Mouse (Mus musculus): ENCODE data around the gene Dop1b. TPM values are rescaled to one million over a fixed set of nuclear protein-coding genes. Genes with fewer than 3 reads are reported as not detected.
A peak's percentile ranks its signal among the peaks of the same experiment; 100 is the strongest.

Gene Dop1b
- polyA plus RNA-seq, 1 experiment: 16.9 TPM

- TF ChIP-seq POLR2A (IDR thresholded peaks at IDR 0.05; ENCODE audit: insufficient read depth, low read length) (no peak), EP300 (IDR thresholded peaks at IDR 0.05; ENCODE audit: insufficient read depth, low read depth, low read length) (no peak), CTCF (IDR thresholded peaks at IDR 0.05; ENCODE audit: low read depth, low read length) (no peak)
- Histone ChIP-seq H3K27me3 (ENCODE audit: control insufficient read depth, insufficient read depth, low read length, poor library complexity, severe bottlenecking) (no peaks in the 10 kb centered on the region), H3K27ac (ENCODE audit: insufficient read depth, low read length) (no peak overlapping the region), H3K36me3 (ENCODE audit: control insufficient read depth, insufficient read depth, low read length, poor library complexity, severe bottlenecking) (no peaks in the 10 kb centered on the region), H3K4me1 (ENCODE audit: control insufficient read depth, insufficient read depth, low read length) (no peaks in the 10 kb centered on the region), H3K4me3 (ENCODE audit: low read depth, low read length) (no peak overlapping the region), H3K9me3 (replicated peaks; ENCODE audit: control insufficient read depth, insufficient read depth, low read length, poor library complexity, severe bottlenecking) (no peaks in the 10 kb centered on the region), H3K9ac (ENCODE audit: low read depth, poor library complexity, severe bottlenecking) (no peak overlapping the region)
Observed at GRCm38 (mm10) chr16:93707116-93707515, 4.6 kb upstream of the Dop1b start.

- H3K4me3 ChIP-seq (ENCODE audit: low read depth, low read length): no peak overlapping the region
- no peaks in the 10 kb centered on the region for H3K36me3 ChIP-seq (ENCODE audit: control insufficient read depth, insufficient read depth, low read length, poor library complexity, severe bottlenecking)
- no peaks in the 10 kb centered on the region for H3K9me3 ChIP-seq (replicated peaks; ENCODE audit: control insufficient read depth, insufficient read depth, low read length, poor library complexity, severe bottlenecking)
- no peak overlapping the region for H3K27ac ChIP-seq (ENCODE audit: insufficient read depth, low read length)
- TF ChIP-seq EP300 (IDR thresholded peaks at IDR 0.05; ENCODE audit: insufficient read depth, low read depth, low read length) (no peak), POLR2A (IDR thresholded peaks at IDR 0.05; ENCODE audit: insufficient read depth, low read length) (no peak), CTCF (IDR thresholded peaks at IDR 0.05; ENCODE audit: low read depth, low read length) (no peak)
- H3K27me3 ChIP-seq (ENCODE audit: control insufficient read depth, insufficient read depth, low read length, poor library complexity, severe bottlenecking): no peaks in the 10 kb centered on the region
- no peak overlapping the region for H3K9ac ChIP-seq (ENCODE audit: low read depth, poor library complexity, severe bottlenecking)
- no peaks in the 10 kb centered on the region for H3K4me1 ChIP-seq (ENCODE audit: control insufficient read depth, insufficient read depth, low read length)
Observed at GRCm38 (mm10) chr16:93709217-93709616, 2.5 kb upstream of the Dop1b start.

DNA sequence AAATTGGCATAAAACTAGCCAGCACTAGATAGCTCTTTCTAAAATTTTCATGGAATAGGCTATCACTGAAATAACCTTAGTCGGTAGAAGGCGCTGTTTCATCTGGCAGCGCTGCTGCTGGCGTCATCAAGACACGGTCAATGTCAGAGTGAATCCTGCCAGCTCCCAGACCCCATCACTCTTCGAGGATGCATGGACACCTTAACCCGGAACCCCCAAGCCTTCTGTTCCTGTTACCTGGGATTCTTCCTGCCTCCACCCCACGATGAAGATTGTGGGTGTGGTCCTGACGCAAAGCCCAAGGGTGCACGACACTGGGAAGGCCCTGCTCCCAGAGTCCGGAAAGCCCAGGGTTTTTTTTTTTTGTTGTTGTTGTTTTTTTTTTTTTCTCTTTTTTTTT lies 780 bp upstream of the Dop1b start:
- no peak for TF ChIP-seq EP300 (IDR thresholded peaks at IDR 0.05; ENCODE audit: insufficient read depth, low read depth, low read length)
- peak; percentile 79 for TF ChIP-seq CTCF (IDR thresholded peaks at IDR 0.05; ENCODE audit: low read depth, low read length)
- TF ChIP-seq POLR2A (IDR thresholded peaks at IDR 0.05; ENCODE audit: insufficient read depth, low read length): no peak
- Histone ChIP-seq H3K9me3 (replicated peaks; ENCODE audit: control insufficient read depth, insufficient read depth, low read length, poor library complexity, severe bottlenecking) (no peaks in the 10 kb centered on the region), H3K27ac (ENCODE audit: insufficient read depth, low read length) (no peak overlapping the region), H3K27me3 (ENCODE audit: control insufficient read depth, insufficient read depth, low read length, poor library complexity, severe bottlenecking) (no peaks in the 10 kb centered on the region), H3K9ac (ENCODE audit: low read depth, poor library complexity, severe bottlenecking) (no peak overlapping the region), H3K4me3 (ENCODE audit: low read depth, low read length) (peak overlapping the region; percentile 78), H3K4me1 (ENCODE audit: control insufficient read depth, insufficient read depth, low read length) (peaks cover 3% of the 10 kb centered on the region), H3K36me3 (ENCODE audit: control insufficient read depth, insufficient read depth, low read length, poor library complexity, severe bottlenecking) (no peaks in the 10 kb centered on the region)

DNA sequence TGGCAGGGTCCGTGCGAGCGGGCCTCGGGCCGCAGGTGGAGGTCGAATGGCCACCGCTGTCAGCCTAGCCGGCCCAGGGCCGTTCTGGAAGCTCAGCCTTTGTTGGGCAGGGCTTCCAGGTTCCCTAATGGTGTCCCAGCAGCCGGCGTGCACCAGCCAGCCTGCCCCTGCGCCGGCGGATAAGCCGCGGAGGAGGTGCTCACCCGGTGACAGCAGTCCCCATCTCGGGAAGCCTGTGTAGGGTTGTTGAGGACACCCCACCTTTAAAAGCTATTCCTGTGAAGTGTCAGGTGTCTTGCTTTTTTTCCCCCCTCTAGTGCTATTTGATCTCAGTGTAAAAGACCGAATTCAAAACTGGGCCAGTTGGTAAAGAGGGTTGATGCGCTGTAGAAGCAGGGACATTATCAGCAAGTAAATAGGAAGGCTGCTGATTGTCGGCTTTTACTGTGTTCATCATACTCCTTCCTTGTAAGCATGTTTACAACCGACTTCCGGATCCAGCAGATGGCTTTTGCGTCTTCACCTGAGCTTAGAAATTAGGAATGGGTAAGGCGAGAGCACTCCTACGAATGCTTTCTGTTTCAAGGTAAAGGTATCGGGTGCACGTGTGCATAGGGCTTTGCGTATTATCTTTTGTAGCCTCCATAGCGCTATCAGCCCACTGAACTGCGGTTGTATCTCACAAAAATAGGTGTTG lies 633 bp downstream of the Dop1b start:
- H3K4me3 ChIP-seq (ENCODE audit: low read depth, low read length): peak overlapping the region; percentile 74
- H3K4me1 ChIP-seq (ENCODE audit: control insufficient read depth, insufficient read depth, low read length): peaks cover 3% of the 10 kb centered on the region
- TF ChIP-seq POLR2A (IDR thresholded peaks at IDR 0.05; ENCODE audit: insufficient read depth, low read length) (no peak), CTCF (IDR thresholded peaks at IDR 0.05; ENCODE audit: low read depth, low read length) (no peak), EP300 (IDR thresholded peaks at IDR 0.05; ENCODE audit: insufficient read depth, low read depth, low read length) (no peak)
- H3K27me3 ChIP-seq (ENCODE audit: control insufficient read depth, insufficient read depth, low read length, poor library complexity, severe bottlenecking): no peaks in the 10 kb centered on the region
- peak overlapping the region; percentile 82 for H3K9ac ChIP-seq (ENCODE audit: low read depth, poor library complexity, severe bottlenecking)
- no peaks in the 10 kb centered on the region for H3K36me3 ChIP-seq (ENCODE audit: control insufficient read depth, insufficient read depth, low read length, poor library complexity, severe bottlenecking)
- H3K27ac ChIP-seq (ENCODE audit: insufficient read depth, low read length): no peak overlapping the region
- H3K9me3 ChIP-seq (replicated peaks; ENCODE audit: control insufficient read depth, insufficient read depth, low read length, poor library complexity, severe bottlenecking): no peaks in the 10 kb centered on the region

DNA sequence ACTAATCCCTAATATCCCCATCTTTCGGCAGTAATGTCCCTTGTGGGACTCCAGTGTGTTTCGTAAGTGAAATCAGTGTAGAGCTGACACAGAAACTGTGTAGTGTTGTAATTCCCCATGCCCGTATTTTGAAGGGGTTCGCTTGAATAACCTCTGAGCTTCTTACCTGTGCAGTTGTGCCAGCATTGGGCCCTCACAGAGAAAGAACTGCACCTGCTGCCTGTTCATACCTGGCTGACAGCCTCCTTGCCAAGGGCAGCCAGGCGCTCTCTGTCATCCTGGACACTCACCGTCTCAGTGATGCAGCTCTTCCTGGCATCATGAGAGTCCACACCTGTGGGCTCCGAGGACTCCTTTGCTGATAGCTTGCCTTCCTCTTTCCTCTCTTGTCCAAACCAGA lies 1.3 kb downstream of the Dop1b start:
- Histone ChIP-seq H3K9me3 (replicated peaks; ENCODE audit: control insufficient read depth, insufficient read depth, low read length, poor library complexity, severe bottlenecking) (no peaks in the 10 kb centered on the region), H3K9ac (ENCODE audit: low read depth, poor library complexity, severe bottlenecking) (no peak overlapping the region), H3K27ac (ENCODE audit: insufficient read depth, low read length) (no peak overlapping the region), H3K27me3 (ENCODE audit: control insufficient read depth, insufficient read depth, low read length, poor library complexity, severe bottlenecking) (no peaks in the 10 kb centered on the region), H3K36me3 (ENCODE audit: control insufficient read depth, insufficient read depth, low read length, poor library complexity, severe bottlenecking) (no peaks in the 10 kb centered on the region), H3K4me3 (ENCODE audit: low read depth, low read length) (no peak overlapping the region), H3K4me1 (ENCODE audit: control insufficient read depth, insufficient read depth, low read length) (peaks cover 3% of the 10 kb centered on the region)
- TF ChIP-seq EP300 (IDR thresholded peaks at IDR 0.05; ENCODE audit: insufficient read depth, low read depth, low read length) (no peak), POLR2A (IDR thresholded peaks at IDR 0.05; ENCODE audit: insufficient read depth, low read length) (no peak), CTCF (IDR thresholded peaks at IDR 0.05; ENCODE audit: low read depth, low read length) (no peak)

DNA sequence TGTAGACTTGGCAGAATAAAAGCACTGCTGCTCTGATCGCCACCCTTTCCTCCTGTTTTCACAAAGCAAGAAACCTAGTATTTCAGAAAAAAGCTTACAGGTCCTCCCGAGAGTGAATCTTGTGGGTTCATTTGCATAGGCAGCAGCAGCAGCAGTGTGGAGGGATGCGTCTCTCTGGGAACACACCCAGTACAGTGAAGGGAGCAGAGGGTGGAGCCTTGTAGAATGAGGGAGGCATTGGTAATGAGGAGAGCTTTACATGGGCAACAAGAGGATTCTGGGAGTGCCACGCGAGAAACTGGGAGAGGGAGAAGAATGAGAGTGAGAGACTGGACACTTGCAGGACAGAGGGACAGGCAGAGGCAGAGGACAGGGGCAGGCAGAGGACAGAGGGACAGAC lies 2.7 kb downstream of the Dop1b start:
- Histone ChIP-seq H3K27ac (ENCODE audit: insufficient read depth, low read length) (no peak overlapping the region), H3K4me3 (ENCODE audit: low read depth, low read length) (no peak overlapping the region), H3K36me3 (ENCODE audit: control insufficient read depth, insufficient read depth, low read length, poor library complexity, severe bottlenecking) (no peaks in the 10 kb centered on the region), H3K27me3 (ENCODE audit: control insufficient read depth, insufficient read depth, low read length, poor library complexity, severe bottlenecking) (no peaks in the 10 kb centered on the region), H3K4me1 (ENCODE audit: control insufficient read depth, insufficient read depth, low read length) (peaks cover 3% of the 10 kb centered on the region), H3K9me3 (replicated peaks; ENCODE audit: control insufficient read depth, insufficient read depth, low read length, poor library complexity, severe bottlenecking) (no peaks in the 10 kb centered on the region), H3K9ac (ENCODE audit: low read depth, poor library complexity, severe bottlenecking) (no peak overlapping the region)
- TF ChIP-seq EP300 (IDR thresholded peaks at IDR 0.05; ENCODE audit: insufficient read depth, low read depth, low read length) (no peak), CTCF (IDR thresholded peaks at IDR 0.05; ENCODE audit: low read depth, low read length) (no peak), POLR2A (IDR thresholded peaks at IDR 0.05; ENCODE audit: insufficient read depth, low read length) (no peak)

All from ES-Bruce4 (cell line).